19 mouse cellular contexts compared by ENCODE assay signal in the genomic region with DNA sequence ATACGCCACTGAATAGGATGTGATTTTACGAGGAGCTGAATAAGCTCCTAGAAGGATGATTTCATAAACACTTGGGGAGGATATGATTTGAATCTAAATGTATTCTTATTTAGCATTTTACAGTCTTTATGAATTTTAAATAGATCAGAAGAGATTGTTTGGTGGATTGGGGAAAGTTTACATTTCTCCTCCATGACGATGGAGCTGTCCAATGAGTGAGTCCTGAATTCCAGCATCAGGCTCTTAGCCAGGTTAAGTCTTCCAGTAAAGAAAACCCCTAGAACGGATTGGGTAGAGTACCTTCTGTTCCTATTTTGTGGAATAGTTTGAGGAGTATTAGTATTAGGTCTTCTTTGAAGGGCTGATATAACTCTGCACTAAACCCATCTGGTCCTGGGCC.
DNase-seq lines count a peak whose midpoint lies in the region; ATAC-seq and TF ChIP-seq lines count a peak whose summit lies in the region.
"Had no signal": no experiment of that assay in that cellular context is flagged by ENCODE, and none has a peak within 500 bp of the region (broad histone marks: within the 10 kb centered on the region; RNA-seq: fewer than 3 reads in every experiment).

No protein-coding gene starts in this region.

- H3K27me3 ChIP-seq in embryonic facial prominence, embryonic 11.5 days (ENCODE audit: control insufficient read depth, insufficient read depth, low read length), result no peaks in the 10 kb centered on the region
- no peaks in the 10 kb centered on the region for H3K27me3 ChIP-seq in embryonic facial prominence, embryonic 10.5 days (replicated peaks; ENCODE audit: low read depth, poor library complexity, severe bottlenecking)
- H3K27me3 ChIP-seq in limb, embryonic 11.5 days (ENCODE audit: control insufficient read depth, insufficient read depth, low read length), result no peaks in the 10 kb centered on the region
- no peaks in the 10 kb centered on the region for H3K27me3 ChIP-seq in limb, embryonic 10.5 days (ENCODE audit: low read depth, poor library complexity, severe bottlenecking)
- no peaks in the 10 kb centered on the region for H3K27me3 ChIP-seq in limb, embryonic 14.5 days (ENCODE audit: control insufficient read depth, insufficient read depth, low read length)
- H3K27me3 ChIP-seq: embryonic facial prominence, embryonic 12.5 days; forebrain, embryonic 12.5 days; heart, embryonic 12.5 days had no signal

- no peaks in the 10 kb centered on the region for H3K36me3 ChIP-seq in embryonic facial prominence, embryonic 11.5 days (replicated peaks; ENCODE audit: control insufficient read depth, insufficient read depth, low read depth, low read length)
- H3K36me3 ChIP-seq in embryonic facial prominence, embryonic 10.5 days (replicated peaks), result no peaks in the 10 kb centered on the region
- no peaks in the 10 kb centered on the region for H3K36me3 ChIP-seq in limb, embryonic 11.5 days (ENCODE audit: control insufficient read depth, insufficient read depth, low read length)
- no peaks in the 10 kb centered on the region for H3K36me3 ChIP-seq in limb, embryonic 10.5 days
- no peaks in the 10 kb centered on the region for H3K36me3 ChIP-seq in limb, embryonic 14.5 days (ENCODE audit: control insufficient read depth, insufficient read depth, low read length)
- H3K36me3 ChIP-seq: embryonic facial prominence, embryonic 12.5 days; forebrain, embryonic 12.5 days; heart, embryonic 12.5 days; hindbrain, embryonic 10.5 days had no signal

- H3K4me1 ChIP-seq in embryonic facial prominence, embryonic 11.5 days (ENCODE audit: control insufficient read depth, insufficient read depth, low read length), result no peaks in the 10 kb centered on the region
- no peaks in the 10 kb centered on the region for H3K4me1 ChIP-seq in embryonic facial prominence, embryonic 10.5 days
- H3K4me1 ChIP-seq in limb, embryonic 11.5 days (ENCODE audit: control insufficient read depth, insufficient read depth, low read length), result no peaks in the 10 kb centered on the region
- H3K4me1 ChIP-seq in limb, embryonic 10.5 days, result no peaks in the 10 kb centered on the region
- no peaks in the 10 kb centered on the region for H3K4me1 ChIP-seq in limb, embryonic 14.5 days (ENCODE audit: control insufficient read depth, insufficient read depth, low read length)
- H3K4me1 ChIP-seq: embryonic facial prominence, embryonic 12.5 days; heart, embryonic 12.5 days; hindbrain, embryonic 10.5 days had no signal

- peak; percentile 66 for DNase-seq in embryonic facial prominence, embryonic 11.5 days (ENCODE audit: low spot score)
- DNase-seq in embryonic facial prominence, embryonic 10.5 days (ENCODE audit: low spot score), result no peak
- peak; percentile 41 for DNase-seq in limb, embryonic 11.5 days (ENCODE audit: low spot score)
- DNase-seq in limb, embryonic 10.5 days (ENCODE audit: low spot score), result no peak
- DNase-seq in NIH3T3 (ENCODE audit: low read depth), result peak; percentile 14
- DNase-seq in limb, embryonic 14.5 days (ENCODE audit: low spot score), result peak; percentile 34
- no peak for DNase-seq in left cerebral cortex, postnatal 14 days (ENCODE audit: low spot score in 2 of 2)
- DNase-seq: adrenal gland, adult 8-10 months; adrenal gland, postnatal 36 days; cerebellum, adult 2 months; cerebellum, postnatal 10 days; gastrocnemius, adult 2 months; gastrocnemius, postnatal 25 days had no signal

- no peak overlapping the region for H3K9ac ChIP-seq in embryonic facial prominence, embryonic 11.5 days (replicated peaks; ENCODE audit: low read length)
- no peak overlapping the region for H3K9ac ChIP-seq in limb, embryonic 11.5 days (ENCODE audit: low read length)
- H3K9ac ChIP-seq in limb, embryonic 14.5 days (ENCODE audit: low read depth, low read length, severe bottlenecking), result no peak overlapping the region
- H3K9ac ChIP-seq: embryonic facial prominence, embryonic 12.5 days; forebrain, embryonic 12.5 days; heart, embryonic 12.5 days; hindbrain, embryonic 14.5 days had no signal

- H3K9me3 ChIP-seq in embryonic facial prominence, embryonic 11.5 days (replicated peaks; ENCODE audit: control insufficient read depth, low read length), result no peaks in the 10 kb centered on the region
- H3K9me3 ChIP-seq in embryonic facial prominence, embryonic 10.5 days, result no peaks in the 10 kb centered on the region
- H3K9me3 ChIP-seq in limb, embryonic 11.5 days (ENCODE audit: control insufficient read depth, low read length), result no peaks in the 10 kb centered on the region
- H3K9me3 ChIP-seq in limb, embryonic 10.5 days (replicated peaks), result no peaks in the 10 kb centered on the region
- no peaks in the 10 kb centered on the region for H3K9me3 ChIP-seq in limb, embryonic 14.5 days (ENCODE audit: control insufficient read depth, low read length)
- H3K9me3 ChIP-seq: embryonic facial prominence, embryonic 12.5 days; forebrain, embryonic 12.5 days; heart, embryonic 12.5 days; hindbrain, embryonic 10.5 days had no signal

- TF ChIP-seq POLR2A in limb, embryonic 14.5 days (IDR thresholded peaks at IDR 0.05; ENCODE audit: borderline replicate concordance, extremely low read depth, insufficient read depth, insufficient read length), result no peak

- no peak for ATAC-seq in embryonic facial prominence, embryonic 11.5 days (replicated peaks; ENCODE audit: insufficient number of reproducible peaks, low FRiP score, low TSS enrichment, low read depth)
- no peak for ATAC-seq in limb, embryonic 11.5 days (ENCODE audit: insufficient number of reproducible peaks, low FRiP score, low TSS enrichment, low read depth)
- ATAC-seq in limb, embryonic 14.5 days (ENCODE audit: low FRiP score, low read depth), result no peak
- ATAC-seq: forebrain, embryonic 16.5 days had no signal

- intact Hi-C loops in left cerebral cortex, postnatal 14 days (cut with DNase I), result no loop called here

- no peak overlapping the region for H3K4me3 ChIP-seq in embryonic facial prominence, embryonic 11.5 days (ENCODE audit: low read depth, low read length)
- no peak overlapping the region for H3K4me3 ChIP-seq in embryonic facial prominence, embryonic 10.5 days
- H3K4me3 ChIP-seq in limb, embryonic 11.5 days (ENCODE audit: low read depth, low read length), result no peak overlapping the region
- no peak overlapping the region for H3K4me3 ChIP-seq in limb, embryonic 10.5 days
- H3K4me3 ChIP-seq in limb, embryonic 14.5 days (replicated peaks; ENCODE audit: low read length), result no peak overlapping the region
- H3K4me3 ChIP-seq: embryonic facial prominence, embryonic 12.5 days; forebrain, embryonic 12.5 days; gastrocnemius, adult 2 months; heart, embryonic 12.5 days; hindbrain, embryonic 10.5 days had no signal

- H3K27ac ChIP-seq in embryonic facial prominence, embryonic 11.5 days (replicated peaks; ENCODE audit: low read depth, low read length), result no peak overlapping the region
- no peak overlapping the region for H3K27ac ChIP-seq in embryonic facial prominence, embryonic 10.5 days (replicated peaks)
- no peak overlapping the region for H3K27ac ChIP-seq in limb, embryonic 11.5 days (replicated peaks; ENCODE audit: low read depth, low read length)
- no peak overlapping the region for H3K27ac ChIP-seq in limb, embryonic 10.5 days
- H3K27ac ChIP-seq in limb, embryonic 14.5 days (replicated peaks; ENCODE audit: low read depth, low read length), result no peak overlapping the region
- H3K27ac ChIP-seq: embryonic facial prominence, embryonic 12.5 days; forebrain, embryonic 12.5 days; gastrocnemius, adult 2 months; hindbrain, embryonic 10.5 days; hindbrain, embryonic 14.5 days had no signal

- no peak overlapping the region for H3K4me2 ChIP-seq in embryonic facial prominence, embryonic 11.5 days (ENCODE audit: low read depth, low read length)
- H3K4me2 ChIP-seq in limb, embryonic 11.5 days (ENCODE audit: low read depth, severe bottlenecking), result no peak overlapping the region
- H3K4me2 ChIP-seq in limb, embryonic 14.5 days (replicated peaks; ENCODE audit: low read depth, low read length, severe bottlenecking), result no peak overlapping the region
- H3K4me2 ChIP-seq: embryonic facial prominence, embryonic 12.5 days; forebrain, embryonic 12.5 days; heart, embryonic 12.5 days; hindbrain, embryonic 14.5 days had no signal

- 75% methylated on average over 4 of the region's 4 CpGs for WGBS in embryonic facial prominence, embryonic 11.5 days
- 81% methylated on average over 4 of the region's 4 CpGs for WGBS in embryonic facial prominence, embryonic 10.5 days
- WGBS in limb, embryonic 11.5 days, result 80% methylated on average over 4 of the region's 4 CpGs
- WGBS in limb, embryonic 10.5 days, result 85% methylated on average over 4 of the region's 4 CpGs
- 80% methylated on average over 4 of the region's 4 CpGs for WGBS in limb, embryonic 14.5 days

Comparison
In these comparisons a context has a peak if more than half of its experiments do, and no peak if none do; other contexts are left out.
1. DNase-seq: peak in embryonic facial prominence, embryonic 11.5 days (single experiment), limb, embryonic 11.5 days (single experiment), NIH3T3 (single experiment) and limb, embryonic 14.5 days (single experiment); none in embryonic facial prominence, embryonic 10.5 days (single experiment), limb, embryonic 10.5 days (single experiment) and left cerebral cortex, postnatal 14 days (0 of 2).